Mouse (Mus musculus) stomach, postnatal 0 days (tissue): Measurements from ENCODE around the gene Mut.

Source experiments
- CTCF ChIP-seq: IDR thresholded peaks from 2 replicates; pipeline ENCODE4 v1.5.1; 2016; ENCODE audit warnings: antibody characterized with exemption, low read depth, mild to moderate bottlenecking, moderate library complexity
- EP300 ChIP-seq: optimal IDR thresholded peaks from 2 replicates; pipeline ENCODE3; 2016; ENCODE audit warnings: antibody characterized with exemption

DNA sequence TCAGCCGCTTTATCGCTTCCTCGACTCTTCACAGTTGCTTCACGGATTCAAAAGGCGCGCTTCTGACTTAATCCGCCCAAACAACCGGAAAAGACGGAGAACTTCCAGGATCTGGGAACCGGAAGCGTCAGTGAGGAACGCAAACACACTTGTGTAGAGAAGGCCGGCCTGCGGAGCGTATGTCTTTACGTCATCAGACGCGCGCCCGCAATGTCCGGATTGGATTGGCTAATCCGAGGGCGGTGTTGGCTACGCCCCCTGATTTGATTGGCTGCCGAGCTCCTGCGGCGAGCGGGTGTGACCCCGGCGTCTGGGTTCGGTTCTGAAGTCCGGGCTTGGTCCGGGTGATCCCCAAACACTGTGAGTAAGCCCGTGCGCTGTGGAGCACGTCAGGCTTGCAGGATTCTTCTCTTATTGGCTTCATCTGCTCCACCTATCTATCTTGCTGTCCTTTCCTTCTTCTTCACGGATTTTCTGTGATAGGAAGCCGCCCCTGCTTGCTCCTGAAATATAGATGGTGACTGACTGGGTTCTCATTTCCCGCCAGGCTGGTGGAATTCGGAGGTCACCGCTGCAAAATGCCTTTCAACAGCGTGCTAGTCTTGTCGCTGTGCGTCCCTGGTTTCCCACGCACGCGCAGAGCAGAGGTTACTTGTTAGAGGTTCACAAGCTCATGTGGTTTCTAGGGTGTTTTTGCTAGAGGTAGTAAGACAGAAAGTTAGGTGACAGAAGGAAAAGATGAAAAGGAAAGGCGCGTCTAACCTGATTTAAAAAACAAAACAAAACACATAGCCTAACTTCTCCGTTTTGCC is at the start of gene Mut, which contains the start of gene Cenpq:
- no peak for TF ChIP-seq CTCF
- no peak for TF ChIP-seq EP300
